ENCODE assay signal across 8 mouse cellular contexts in the genomic region with DNA sequence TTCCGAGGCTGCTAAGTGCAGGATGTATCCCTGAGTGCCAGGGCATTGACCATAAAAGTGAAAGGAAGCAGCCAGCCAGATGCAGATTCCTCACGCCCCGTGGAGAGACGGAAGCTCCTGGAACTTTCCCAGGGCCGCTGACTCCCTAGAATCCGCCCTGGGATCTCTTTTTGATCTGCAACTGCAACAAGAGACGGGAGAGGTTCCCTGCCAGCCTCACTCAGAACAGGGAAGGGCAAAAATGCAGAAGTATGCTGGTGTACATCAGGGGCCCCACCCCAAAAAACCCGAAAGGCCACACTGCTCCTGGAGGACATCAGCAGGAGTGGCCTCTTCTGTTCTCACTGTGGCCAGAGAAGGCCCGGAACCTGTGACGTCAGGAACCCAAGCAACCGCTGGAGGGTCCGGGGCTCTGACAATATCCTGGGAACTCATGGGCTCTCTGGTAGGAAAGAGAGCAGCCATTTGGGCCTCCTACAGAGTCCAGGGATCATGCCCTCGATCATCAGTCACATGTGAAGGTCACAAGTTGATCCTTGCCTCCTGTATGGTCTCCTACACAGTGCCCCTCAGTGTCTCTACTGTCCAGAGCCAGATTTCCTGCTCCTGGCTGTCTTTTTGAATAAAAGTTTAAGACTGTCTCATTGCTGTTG. TPM values are rescaled to one million over a fixed set of nuclear protein-coding genes. Genes with fewer than 3 reads are reported as not detected.
DNase-seq lines count a peak whose midpoint lies in the region; ATAC-seq lines count a peak whose summit lies in the region.

No protein-coding gene starts in this region.

- H3K27me3 ChIP-seq in kidney, embryonic 15.5 days = peaks cover 18% of the 10 kb centered on the region

- WGBS in kidney, embryonic 15.5 days = 43% methylated on average over 13 of the region's 13 CpGs
- 33% methylated on average over 13 of the region's 13 CpGs for WGBS in macrophage (ENCODE audit: missing documents)

- H3K79me2 ChIP-seq in macrophage (ENCODE audit: inconsistent target) = peaks cover 68% of the 10 kb centered on the region

- H3K27ac ChIP-seq in kidney, embryonic 15.5 days = peak overlapping the region; percentile 41; the same call in 1 of the 2 replicates
- peak overlapping the region; percentile 65 for H3K27ac ChIP-seq in macrophage

- DNase-seq in ovary, postnatal 36 days (ENCODE audit: low spot score) = peak; percentile 34
- DNase-seq in ovary, adult 18-20 months (ENCODE audit: low spot score) = no peak
- DNase-seq in heart, adult 9 months (ENCODE audit: low spot score in 2 of 2) = peak; percentile 46 to 47
- DNase-seq in right cerebral cortex, postnatal 36 days (ENCODE audit: low spot score in 2 of 2) = no peak
- DNase-seq in frontal cortex, adult 2 months (ENCODE audit: extremely low spot score in 1 of 2, low spot score in 1 of 2) = no peak
- no peak for DNase-seq in T-cell, adult 2 months (ENCODE audit: low spot score)

- H3K4me2 ChIP-seq in kidney, embryonic 15.5 days = peak overlapping the region; percentile 97; the same call in 1 of the 2 replicates

- H3K9me3 ChIP-seq in kidney, embryonic 15.5 days (replicated peaks) = no peaks in the 10 kb centered on the region

- no peaks in the 10 kb centered on the region for H3K36me3 ChIP-seq in kidney, embryonic 15.5 days
- H3K36me3 ChIP-seq in macrophage (ENCODE audit: inconsistent target) = no peaks in the 10 kb centered on the region

- ATAC-seq in kidney, embryonic 15.5 days (replicated peaks; ENCODE audit: low FRiP score) = no peak

- peaks cover 70% of the 10 kb centered on the region for H3K4me1 ChIP-seq in kidney, embryonic 15.5 days

- no peak overlapping the region for H3K4me3 ChIP-seq in kidney, embryonic 15.5 days (replicated peaks)
- H3K4me3 ChIP-seq in macrophage (ENCODE audit: inconsistent target) = peak overlapping the region; percentile 5; the same call in 1 of the 2 replicates

- no peak overlapping the region for H3K9ac ChIP-seq in kidney, embryonic 15.5 days

RNA-seq across cellular contexts. Expression of gene Tmem51, which starts 2.3 kb away (rescaled TPM):
- polyA plus RNA-seq in kidney, embryonic 15.5 days (2015; fragmentation: Nextera tagmentation; extraction: Ambion mirVana) = 29.1 and 29.5 TPM in 2 replicates
- total RNA-seq in macrophage (2018; cell fraction: chromatin; rRNA removed) = 10 to 100 TPM in 15 of 26 experiments, 1 to 10 TPM in 11; 1.0 to 26.5 (median 13.6) TPM
- total RNA-seq in macrophage (2018; cell fraction: cytosol; rRNA removed) = 10 to 100 TPM; 10.7 to 55.1 (median 38.2) TPM
- total RNA-seq in macrophage (2018; cell fraction: nucleus; rRNA removed) = 10 to 100 TPM; 13.4 to 65.3 (median 42.6) TPM
- polyA plus RNA-seq in macrophage (2018) = 18.5 to 64.2 TPM (median 46.5 TPM) in 3 replicates
- 6.7 and 9.5 TPM in 2 replicates for polyA plus RNA-seq in frontal cortex, adult 2 months (2012; rRNA removed)

Comparison
In these comparisons a context has a peak if more than half of its experiments do, and no peak if none do; other contexts are left out.
1. DNase-seq: peak in ovary, postnatal 36 days (single experiment) and heart, adult 9 months (2 of 2); none in ovary, adult 18-20 months (single experiment), right cerebral cortex, postnatal 36 days (0 of 2), frontal cortex, adult 2 months (0 of 2) and T-cell, adult 2 months (single experiment).